Mouse (Mus musculus) hindbrain, postnatal 0 days (tissue): ENCODE measurements at regions not wholly inside any gene's neighbourhood (a gene's known extent, or its start where the extent isn't known, plus 50 kb on each side); places are given as distances from the start of the nearest gene placed in this dataset.

Source experiments
- ATAC-seq: fragments of 200-750 bp; cut with Nextera tagmentation; 2 replicates; pipeline ENCODE4 v1.8.0; 2017; ENCODE audit warnings: mild to moderate bottlenecking, moderate TSS enrichment, moderate library complexity
- DNase-seq: peaks from one replicate; pipeline ENCODE4 v3.0.0-alpha.2; 2015; ENCODE audit warnings: low spot score
- H3K27ac ChIP-seq: fragments of 300-500 bp; sonication (generic); 2 replicates; pipeline ENCODE4 v1.5.1; 2014; ENCODE audit warnings: mild to moderate bottlenecking
- H3K27me3 ChIP-seq: fragments of 300-500 bp; sonication (generic); 2 replicates; pipeline ENCODE4 v1.6.1; 2014; ENCODE audit warnings: low read length, mixed read lengths; ENCODE audit not compliant: insufficient read depth
- H3K36me3 ChIP-seq: fragments of 300-500 bp; sonication (generic); 2 replicates; pipeline ENCODE4 v1.6.1; 2014; ENCODE audit warnings: low read length, mixed read lengths; ENCODE audit not compliant: insufficient read depth
- H3K4me1 ChIP-seq: fragments of 300-500 bp; sonication (generic); 2 replicates; pipeline ENCODE4 v1.6.1; 2014; ENCODE audit warnings: antibody characterized with exemption, low read length, mixed read lengths; ENCODE audit not compliant: insufficient read depth
- H3K4me2 ChIP-seq: fragments of 300-500 bp; sonication (generic); 2 replicates; pipeline ENCODE4 v1.6.1; 2014; ENCODE audit warnings: low read depth, mild to moderate bottlenecking, low read length, moderate library complexity, mixed read lengths
- H3K4me3 ChIP-seq: fragments of 300-500 bp; sonication (generic); 2 replicates; pipeline ENCODE4 v1.5.1; 2014; ENCODE audit warnings: low read length
- H3K9ac ChIP-seq: fragments of 300-500 bp; sonication (generic); replicated peaks from 2 replicates; pipeline ENCODE4 v1.6.1; 2014; ENCODE audit warnings: mild to moderate bottlenecking, low read length, moderate library complexity, mixed read lengths
- H3K9me3 ChIP-seq: fragments of 300-500 bp; sonication (generic); 2 replicates; pipeline ENCODE4 v1.6.1; 2016; ENCODE audit warnings: low read length, mixed read lengths
- CTCF ChIP-seq: IDR thresholded peaks from 2 replicates; pipeline ENCODE4 v1.5.1; 2016; ENCODE audit warnings: antibody characterized with exemption, control low read depth, low read depth
- WGBS: fragments of 180-500 bp; shearing (Covaris S2); extraction: QIAGEN DNeasy Blood & Tissue Kit; methylation state at CpG from one replicate; pipeline ENCODE4 v1.1.7; 2014; 5-methylcytosine and 5-hydroxymethylcytosine counted together

GRCm38 (mm10) chr10:99834905-99835633 lies 75.6 kb upstream of the Csl start:
- Histone ChIP-seq H3K27me3 (no peaks in the 10 kb centered on the region), H3K4me1 (no peaks in the 10 kb centered on the region), H3K9ac (no peak overlapping the region), H3K4me2 (no peak overlapping the region), H3K36me3 (no peaks in the 10 kb centered on the region), H3K9me3 (no peaks in the 10 kb centered on the region), H3K27ac (no peak overlapping the region), H3K4me3 (no peak overlapping the region)
- DNase-seq, result peak; percentile 49
- WGBS, result 54% methylated on average over 4 of the region's 4 CpGs
- ATAC-seq, result peak; percentile 47; the same call in 1 of the 2 replicates
- TF ChIP-seq CTCF, result no peak

GRCm38 (mm10) chr10:99829974-99830373 lies 70.5 kb upstream of the Csl start:
- H3K27ac ChIP-seq, result no peak overlapping the region
- H3K4me3 ChIP-seq, result no peak overlapping the region
- H3K27me3 ChIP-seq, result no peaks in the 10 kb centered on the region
- no peak for TF ChIP-seq CTCF
- H3K36me3 ChIP-seq, result no peaks in the 10 kb centered on the region
- ATAC-seq, result no peak
- H3K4me1 ChIP-seq, result no peaks in the 10 kb centered on the region
- H3K4me2 ChIP-seq, result no peak overlapping the region
- DNase-seq, result no peak
- H3K9ac ChIP-seq, result no peak overlapping the region
- no peaks in the 10 kb centered on the region for H3K9me3 ChIP-seq
- WGBS, result 77% methylated on average over 3 of the region's 3 CpGs

- Histone ChIP-seq H3K27me3 (no peaks in the 10 kb centered on the region), H3K4me1 (no peaks in the 10 kb centered on the region), H3K27ac (no peak overlapping the region), H3K9ac (no peak overlapping the region), H3K9me3 (no peaks in the 10 kb centered on the region), H3K4me3 (no peak overlapping the region), H3K36me3 (no peaks in the 10 kb centered on the region), H3K4me2 (no peak overlapping the region)
- DNase-seq (no peak), ATAC-seq (no peak)
- TF ChIP-seq CTCF, result no peak
- 66% methylated on average over 4 of the region's 4 CpGs for WGBS
Measured at GRCm38 (mm10) chr10:99827476-99827875, 68.0 kb upstream of the Csl start.

GRCm38 (mm10) chr10:99825881-99826280 lies 66.4 kb upstream of the Csl start:
- WGBS, result 92% methylated on average over 4 of the region's 4 CpGs
- H3K9me3 ChIP-seq, result no peaks in the 10 kb centered on the region
- H3K36me3 ChIP-seq, result no peaks in the 10 kb centered on the region
- ATAC-seq (no peak), DNase-seq (no peak)
- no peak overlapping the region for H3K27ac ChIP-seq
- no peaks in the 10 kb centered on the region for H3K4me1 ChIP-seq
- no peak overlapping the region for H3K9ac ChIP-seq
- H3K4me3 ChIP-seq, result no peak overlapping the region
- TF ChIP-seq CTCF, result no peak
- H3K4me2 ChIP-seq, result no peak overlapping the region
- no peaks in the 10 kb centered on the region for H3K27me3 ChIP-seq

GRCm38 (mm10) chr10:99812069-99812650 lies 52.7 kb upstream of the Csl start:
- TF ChIP-seq CTCF, result no peak
- Histone ChIP-seq H3K9me3 (no peaks in the 10 kb centered on the region), H3K9ac (no peak overlapping the region), H3K36me3 (no peaks in the 10 kb centered on the region), H3K27ac (no peak overlapping the region), H3K4me2 (no peak overlapping the region), H3K4me1 (no peaks in the 10 kb centered on the region), H3K4me3 (no peak overlapping the region), H3K27me3 (no peaks in the 10 kb centered on the region)
- ATAC-seq, result no peak
- DNase-seq, result no peak
- 78% methylated on average over 7 of the region's 7 CpGs for WGBS

GRCm38 (mm10) chr10:99811430-99811829 lies 52.0 kb upstream of the Csl start:
- ATAC-seq (no peak), DNase-seq (no peak)
- Histone ChIP-seq H3K27ac (no peak overlapping the region), H3K4me2 (no peak overlapping the region), H3K27me3 (no peaks in the 10 kb centered on the region), H3K9me3 (no peaks in the 10 kb centered on the region), H3K9ac (no peak overlapping the region), H3K36me3 (no peaks in the 10 kb centered on the region), H3K4me3 (no peak overlapping the region), H3K4me1 (no peaks in the 10 kb centered on the region)
- 93% methylated on average over 1 of the region's 1 CpGs for WGBS
- no peak for TF ChIP-seq CTCF
